Mouse (Mus musculus) activated CD4-positive, CD25-positive, alpha-beta regulatory T cell, adult 9 weeks (primary cell): Measurements from ENCODE around the gene Ypel2. TPM values are rescaled to one million over a fixed set of nuclear protein-coding genes. Genes with fewer than 3 reads are reported as not detected.

Experiments used
- polyA plus RNA-seq: library from polyadenylated mRNA; unstranded; fragments of 100-300 nt; shearing (Covaris generic); gene quantifications from one replicate; pipeline ENCODE4 v1.2.1, GENCODE M21; 2017

Ypel2 gene
- 4.3 TPM for polyA plus RNA-seq

GRCm38 (mm10) chr11:86993041-86994037 lies at the start of gene Ypel2:
Gene Ypel2 (minus strand): TSS chr11:86993707.

Other genes with a start within 250 kb of the Ypel2 start
- gene Cltc, start 236.1 kb downstream of the Ypel2 start, polyA plus RNA-seq, result 181 TPM
- gene Dhx40, start 186.0 kb downstream of the Ypel2 start, polyA plus RNA-seq, result 41.5 TPM
- 0.61 TPM for gene Gdpd1, start 80.4 kb upstream of the Ypel2 start, polyA plus RNA-seq
- gene Smg8, start 93.1 kb upstream of the Ypel2 start, polyA plus RNA-seq, result 28.7 TPM
- 0.51 TPM for gene Prr11, start 115.0 kb upstream of the Ypel2 start, polyA plus RNA-seq
- gene Ska2, start 115.5 kb upstream of the Ypel2 start, polyA plus RNA-seq, result 15.0 TPM
- 16.8 TPM for gene Trim37, start 133.4 kb upstream of the Ypel2 start, polyA plus RNA-seq